Mouse (Mus musculus) embryo, embryonic 11 days (tissue): ENCODE results near the gene Ugt1a10.
A peak's percentile ranks its signal among the peaks of the same experiment; 100 is the strongest.

Experiments used
- DNase-seq: peaks from one replicate; pipeline ENCODE4 v3.0.0-alpha.2; 2015

Gene Ugt1a10

DNA sequence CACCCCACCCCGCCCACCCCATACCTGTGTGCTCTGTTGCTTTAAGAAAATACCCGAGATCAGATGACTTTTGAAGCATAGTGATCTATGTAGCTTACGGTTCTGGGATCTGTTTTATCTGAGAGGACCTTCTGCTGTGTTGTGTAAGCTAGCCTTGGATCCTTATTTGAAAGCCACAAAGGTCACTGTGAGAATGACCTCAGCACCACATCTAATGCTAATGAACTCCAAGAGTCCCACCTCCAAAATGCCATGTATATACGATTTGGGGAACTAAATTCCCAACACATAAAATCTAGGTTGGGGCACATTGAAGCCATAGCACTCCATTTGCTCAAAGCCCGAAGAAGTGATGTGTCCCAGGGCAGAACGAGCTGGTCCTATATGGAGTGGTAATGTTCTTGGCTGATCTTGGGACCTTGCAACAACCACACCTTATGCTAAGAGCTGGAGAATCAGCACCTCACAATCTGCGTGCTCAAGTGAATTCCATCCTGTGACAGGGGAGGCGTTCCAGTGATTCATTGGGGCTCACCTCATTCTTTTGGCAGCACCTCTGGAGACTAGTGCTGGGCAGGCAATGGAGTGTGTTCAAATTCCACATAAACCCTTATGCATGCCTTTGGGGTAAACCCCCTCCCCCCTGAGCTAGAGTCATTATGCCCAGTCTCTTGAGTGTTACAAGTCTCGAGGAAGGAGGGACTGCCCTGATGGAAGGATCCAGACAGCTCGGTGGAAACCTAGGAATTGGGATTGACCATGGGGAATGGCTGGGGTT lies 201.9 kb downstream of the Ugt1a10 start:
- DNase-seq, result no peak

DNA sequence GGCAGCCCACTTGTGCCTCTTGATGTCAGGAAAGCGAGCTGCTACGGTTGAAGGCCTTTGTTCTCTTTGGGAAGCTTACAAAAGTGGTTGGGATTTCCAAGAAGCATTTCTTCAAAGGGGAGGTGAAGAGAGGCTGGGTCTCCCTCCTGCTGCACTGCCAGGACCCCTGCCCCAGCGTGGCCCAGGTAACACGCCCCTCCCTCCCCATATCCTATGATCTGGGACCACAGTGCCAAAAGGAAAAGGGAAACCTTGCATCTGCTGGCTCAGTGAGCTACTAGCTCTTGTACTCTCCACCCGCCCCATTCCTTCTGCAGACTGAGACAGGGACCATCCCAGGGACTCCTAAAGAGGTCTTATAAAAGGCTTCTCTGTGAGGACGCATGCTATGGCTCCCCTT lies 202.5 kb downstream of the Ugt1a10 start:
- no peak for DNase-seq

- DNase-seq, result no peak
Observed at GRCm38 (mm10) chr1:88258361-88258760, 203.2 kb downstream of the Ugt1a10 start.

DNA sequence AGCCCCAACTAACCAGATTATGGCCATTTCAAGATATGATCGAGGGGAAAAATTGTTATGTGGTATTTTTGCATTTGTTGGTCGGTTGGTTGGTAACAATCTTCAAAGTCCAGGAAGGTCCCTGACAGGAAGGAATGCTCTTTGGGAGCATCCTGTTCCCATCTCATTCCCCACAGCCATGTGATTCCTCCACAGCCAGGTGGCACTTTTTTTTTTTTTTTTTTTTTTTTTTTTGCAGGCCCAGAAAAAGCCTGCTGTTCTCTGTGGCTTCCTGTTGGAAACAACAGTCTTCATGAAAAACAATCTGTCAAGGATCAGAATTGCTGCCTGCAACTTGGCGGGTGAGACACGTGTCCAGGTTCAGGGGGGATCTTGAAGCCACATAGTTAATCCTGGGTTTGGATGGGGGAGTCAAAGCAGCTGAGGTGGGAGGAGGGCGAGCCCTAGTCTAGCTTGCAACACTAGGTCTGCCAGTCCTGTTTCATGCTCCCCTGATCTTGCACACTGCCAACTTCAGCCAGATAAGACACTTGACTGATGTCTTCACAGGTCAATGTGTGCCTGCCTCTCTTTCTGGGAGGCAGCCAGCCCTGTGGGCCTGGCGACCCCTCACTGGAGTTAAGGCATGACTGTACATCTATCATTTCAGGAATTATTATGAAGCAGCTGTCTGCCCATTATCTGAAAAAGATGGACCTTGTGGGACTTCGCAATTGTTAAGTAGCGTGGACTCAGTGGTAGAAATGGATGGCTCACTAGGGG lies 203.9 kb downstream of the Ugt1a10 start:
- peak; percentile 49 for DNase-seq

DNA sequence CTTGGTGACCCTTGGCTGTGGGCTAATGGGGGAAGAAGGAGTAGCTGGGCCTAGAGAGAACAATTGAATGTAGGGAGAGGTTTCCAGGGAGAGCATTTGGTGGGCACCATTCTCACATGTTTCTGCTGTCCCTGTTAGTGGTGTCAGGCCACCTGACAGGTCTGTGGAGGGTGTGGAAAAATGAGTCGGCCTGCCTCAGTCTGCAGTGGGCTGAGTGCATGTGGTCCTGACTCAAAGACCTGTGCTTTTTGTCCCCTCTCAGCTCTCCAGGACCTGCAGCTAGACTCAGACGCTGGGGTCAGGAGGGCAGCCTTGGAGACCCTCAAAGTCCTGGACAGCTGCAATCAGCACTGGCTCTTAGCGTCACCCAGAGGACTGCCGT lies 204.4 kb downstream of the Ugt1a10 start:
- DNase-seq, result peak; percentile 46

GRCm38 (mm10) chr1:88260114-88260513 lies 204.9 kb downstream of the Ugt1a10 start:
- no peak for DNase-seq

DNA sequence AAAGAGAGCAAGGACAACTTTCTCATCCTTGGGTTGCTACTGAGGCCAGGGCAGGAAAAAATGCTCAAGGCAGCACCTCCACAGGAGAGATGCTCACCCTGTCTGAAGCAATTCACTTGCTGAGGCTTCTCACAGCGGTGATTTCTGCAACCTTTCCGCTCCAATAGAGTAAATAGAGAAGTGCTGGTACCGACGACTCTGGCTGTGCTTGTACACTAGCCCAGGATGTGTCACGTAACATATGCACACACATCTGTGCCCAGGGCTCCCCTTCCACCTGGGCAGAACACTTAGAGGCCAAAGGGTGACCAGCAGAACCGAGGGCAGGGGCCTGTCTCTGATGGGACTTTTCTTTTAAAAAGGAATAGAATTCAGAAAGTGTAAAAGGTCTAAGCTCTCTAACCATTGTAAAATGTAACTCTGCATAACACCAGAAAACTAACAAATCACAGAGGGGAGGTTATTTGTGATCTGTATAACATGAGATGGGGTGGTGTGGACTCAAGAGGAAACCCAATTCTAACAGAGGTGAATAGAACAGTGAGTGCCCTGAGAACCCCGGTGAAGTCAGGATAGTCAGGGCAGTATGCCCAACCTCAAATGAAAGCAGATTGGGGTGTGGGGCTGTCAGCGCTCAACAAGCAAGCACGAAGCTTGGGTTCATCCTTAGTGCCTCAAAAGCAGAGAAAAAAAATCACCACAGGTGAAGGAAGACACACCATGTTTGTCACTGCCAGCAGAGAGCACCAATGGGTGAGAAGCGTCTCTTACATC lies 205.6 kb downstream of the Ugt1a10 start:
- DNase-seq, result no peak

DNA sequence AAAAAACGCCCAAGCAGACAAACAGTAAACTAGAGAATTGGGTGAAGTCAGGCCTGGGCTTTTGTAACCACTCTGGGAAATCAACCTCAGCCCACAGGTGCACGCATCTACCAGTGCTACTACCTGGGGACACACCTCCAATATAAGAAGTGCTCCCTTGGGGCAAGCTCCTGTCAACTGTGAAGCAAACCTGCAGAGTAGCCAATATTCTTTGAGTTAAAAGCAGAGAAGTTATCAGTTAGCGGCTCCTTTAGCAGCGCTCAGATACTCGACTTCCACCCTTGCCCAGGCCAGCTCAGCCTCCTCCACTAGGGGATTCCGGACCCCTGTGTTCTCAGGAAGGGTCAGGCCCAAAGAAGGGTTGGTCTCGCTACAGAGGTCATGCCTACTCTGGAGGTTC lies 206.5 kb downstream of the Ugt1a10 start:
- no peak for DNase-seq

DNA sequence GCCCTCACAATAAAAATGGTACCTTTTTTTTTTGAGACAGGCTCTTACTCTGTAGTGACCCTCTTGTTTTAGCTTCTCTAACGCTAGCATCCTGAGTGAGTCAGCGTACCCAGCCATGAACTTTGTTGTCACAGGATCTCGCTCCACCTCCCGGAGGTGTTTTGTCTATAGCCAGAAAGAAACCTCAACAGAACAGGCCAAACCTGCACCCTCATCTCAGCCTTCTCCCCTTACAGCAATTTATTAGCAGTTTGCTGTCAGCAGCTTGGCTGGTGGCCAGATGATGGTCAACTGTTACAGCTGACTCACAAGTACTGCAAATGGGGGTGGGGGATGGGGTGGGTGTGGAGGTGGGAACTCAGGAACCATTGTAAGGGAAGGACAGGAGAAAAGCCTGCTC lies 207.1 kb downstream of the Ugt1a10 start:
- peak; percentile 67 for DNase-seq

- no peak for DNase-seq
Observed at GRCm38 (mm10) chr1:88262961-88263360, 207.8 kb downstream of the Ugt1a10 start.

DNA sequence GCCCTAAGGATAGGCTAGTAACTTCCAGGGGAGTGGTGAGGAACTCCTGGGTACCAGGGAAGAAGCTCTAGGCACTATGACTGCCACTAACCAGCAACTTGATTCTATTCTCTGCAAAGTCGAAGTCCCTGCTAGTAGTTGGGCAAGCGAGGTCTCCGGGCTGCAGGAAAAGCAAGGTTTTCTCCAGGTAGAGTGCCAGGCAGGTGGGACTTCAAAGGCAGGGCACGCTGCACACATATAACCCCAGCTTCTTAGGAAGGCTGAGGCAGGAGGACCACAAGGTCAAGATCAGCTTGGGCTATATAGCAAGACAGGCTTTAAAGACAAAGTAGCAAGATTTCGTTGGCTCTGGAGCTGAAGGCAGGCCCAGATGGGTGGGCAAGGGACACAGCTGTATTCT lies 208.6 kb downstream of the Ugt1a10 start:
- no peak for DNase-seq

- no peak for DNase-seq
Observed at GRCm38 (mm10) chr1:88264237-88264868, 209.2 kb downstream of the Ugt1a10 start.

DNA sequence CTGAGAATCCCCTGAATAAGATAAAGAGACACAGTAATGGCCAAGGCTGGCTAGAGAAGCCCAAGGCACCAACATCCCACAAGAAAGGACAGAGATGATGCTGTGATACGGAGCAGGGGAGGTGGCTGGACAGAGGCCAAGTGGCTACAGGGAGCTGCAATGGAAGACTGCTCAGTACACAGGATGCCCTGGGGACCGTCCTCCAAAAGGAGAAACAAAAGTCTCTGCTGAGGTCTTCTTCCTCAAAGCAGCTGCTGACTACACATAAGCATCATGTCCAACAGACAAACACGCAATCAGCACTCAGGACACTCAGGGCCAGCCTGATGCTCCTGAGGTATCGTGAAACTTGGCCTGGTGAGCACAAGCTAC lies 209.7 kb downstream of the Ugt1a10 start:
- no peak for DNase-seq

GRCm38 (mm10) chr1:88266123-88266522 lies 210.9 kb downstream of the Ugt1a10 start:
- no peak for DNase-seq

GRCm38 (mm10) chr1:88267489-88267888 lies 212.3 kb downstream of the Ugt1a10 start:
- no peak for DNase-seq

DNA sequence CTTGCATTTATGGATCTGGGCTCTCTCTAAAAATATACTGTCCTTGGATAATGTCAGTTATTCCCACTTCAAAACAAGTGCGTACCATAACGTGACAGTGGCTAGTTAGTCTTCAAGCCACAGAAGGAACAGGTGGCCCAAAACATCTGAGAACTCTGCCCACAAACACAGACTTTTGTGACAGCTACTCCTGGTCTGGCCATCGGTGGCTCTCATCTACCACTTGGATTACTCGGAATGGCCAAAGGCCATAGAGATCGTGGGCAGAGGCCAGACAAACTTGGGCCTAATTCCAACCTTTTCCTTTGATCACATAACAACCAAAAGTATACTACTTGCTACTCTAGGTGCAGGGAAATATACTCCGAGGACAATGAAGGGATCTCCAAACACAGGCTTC lies 212.9 kb downstream of the Ugt1a10 start:
- no peak for DNase-seq
